Mouse (Mus musculus): Measurements from ENCODE around the gene Katna1. TPM values are rescaled to one million over a fixed set of nuclear protein-coding genes. Genes with fewer than 3 reads are reported as not detected.

The Katna1 gene
- polyA plus RNA-seq, 1 experiment = 33.3 TPM

GRCm38 (mm10) chr10:7802519-7803140 is 76.8 kb downstream of the Katna1 start:
- H3K4me3 ChIP-seq (ENCODE audit: insufficient read depth, low read depth, low read length) = no peak overlapping the region
- no peak overlapping the region for H3K27ac ChIP-seq (replicated peaks; ENCODE audit: low read depth, low read length)
- no peaks in the 10 kb centered on the region for H3K4me1 ChIP-seq (ENCODE audit: control insufficient read depth, insufficient read depth, insufficient read length, low read length)

DNA sequence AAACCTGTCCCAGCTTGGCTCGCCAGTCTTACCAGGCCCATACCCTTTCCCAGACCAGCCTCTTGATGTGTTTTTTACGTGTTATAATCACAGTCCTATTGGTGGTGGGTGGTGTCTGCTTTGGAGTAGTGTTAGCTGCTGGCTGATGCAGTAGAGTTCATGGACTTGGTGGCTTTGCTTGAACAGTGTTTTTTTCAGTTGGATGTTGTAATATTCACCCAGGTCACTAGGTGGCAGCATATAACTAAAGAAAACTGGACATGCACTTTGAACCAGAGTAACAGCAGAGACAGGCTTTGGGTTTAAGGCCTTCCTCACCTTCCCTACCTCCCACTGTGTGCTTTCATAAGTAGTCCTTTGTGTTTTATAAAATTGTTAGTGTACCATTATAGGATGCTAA is 84.1 kb downstream of the Katna1 start:
- H3K27ac ChIP-seq (replicated peaks; ENCODE audit: low read depth, low read length) = no peak overlapping the region
- no peaks in the 10 kb centered on the region for H3K4me1 ChIP-seq (ENCODE audit: control insufficient read depth, insufficient read depth, insufficient read length, low read length)
- H3K4me3 ChIP-seq (ENCODE audit: insufficient read depth, low read depth, low read length) = no peak overlapping the region

Other genes starting within 250 kb of the Katna1 start
- 1.6 and 2.0 TPM in 2 replicates for gene Lrp11, start 136.2 kb upstream of the Katna1 start, polyA plus RNA-seq (2012; ENCODE audit: insufficient read depth, insufficient read length, missing spikeins)
- gene Nup43, start 58.5 kb upstream of the Katna1 start, polyA plus RNA-seq (2012; ENCODE audit: insufficient read depth, insufficient read length, missing spikeins) = 5.9 and 6.7 TPM in 2 replicates
- 37.1 and 42.8 TPM in 2 replicates for gene Pcmt1, start 44.9 kb upstream of the Katna1 start, polyA plus RNA-seq (2012; ENCODE audit: insufficient read depth, insufficient read length, missing spikeins)
- 11.2 and 13.1 TPM in 2 replicates for gene Lats1, start 44.8 kb upstream of the Katna1 start, polyA plus RNA-seq (2012; ENCODE audit: insufficient read depth, insufficient read length, missing spikeins)
- 477 and 502 TPM in 2 replicates for gene Ginm1, start 66.8 kb downstream of the Katna1 start, polyA plus RNA-seq (2012; ENCODE audit: insufficient read depth, insufficient read length, missing spikeins)
- 12.3 and 15.6 TPM in 2 replicates for gene Ppil4, start 66.9 kb downstream of the Katna1 start, polyA plus RNA-seq (2012; ENCODE audit: insufficient read depth, insufficient read length, missing spikeins)
- 0.29 and 0.32 TPM in 2 replicates for gene Zc3h12d, start 106.5 kb downstream of the Katna1 start, polyA plus RNA-seq (2012; ENCODE audit: insufficient read depth, insufficient read length, missing spikeins)
- gene Tab2, start 230.2 kb downstream of the Katna1 start, polyA plus RNA-seq (2012; ENCODE audit: insufficient read depth, insufficient read length, missing spikeins) = 38.1 and 53.4 TPM in 2 replicates

Measured in brown adipose tissue, adult 24 weeks (tissue).